Mouse (Mus musculus) ovary, postnatal 36 days (tissue): ENCODE results near the gene Gm8232.
"Not testable (repeated sequence)": the region's sequence is repeated elsewhere in the genome, so short reads cannot be mapped to it uniquely, and the experiment has no call there.

Experiments used
- DNase-seq: peaks from one replicate; pipeline ENCODE4 v3.0.0; 2022; ENCODE audit warnings: low spot score, mixed read lengths

The Gm8232 gene

GRCm38 (mm10) chr14:44433335-44433734, at the start of gene Gm8232:
TSS of gene Gm8232 (plus strand) at chr14:44433635.
- DNase-seq: not testable (repeated sequence)

DNA sequence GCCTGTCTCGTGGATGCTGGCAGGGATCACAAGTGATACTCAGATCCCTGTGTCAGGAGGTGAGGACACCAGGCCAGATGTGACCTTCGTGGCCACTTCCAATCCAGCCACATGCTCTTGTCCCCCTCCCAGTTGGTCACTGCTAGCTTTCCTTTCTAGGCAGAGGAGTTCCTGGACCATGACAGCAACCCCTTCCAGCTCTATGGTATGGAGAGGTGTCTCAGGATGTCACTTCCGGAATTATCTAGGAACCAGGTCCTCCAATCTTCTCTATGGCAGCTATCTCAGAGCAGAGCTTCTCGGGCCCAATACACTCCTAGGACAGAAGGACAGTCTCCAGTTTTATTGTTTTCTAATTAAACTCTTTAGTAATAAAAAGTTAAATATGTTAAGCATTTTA, 49.2 kb upstream of the Gm8232 start:
- DNase-seq: not testable (repeated sequence)

GRCm38 (mm10) chr14:44410588-44410987, 22.8 kb upstream of the Gm8232 start, which contains the start of gene Gm3371:
TSS of gene Gm3371 (minus strand) at chr14:44410688.
- not testable (repeated sequence) for DNase-seq
